Mouse (Mus musculus) macrophage (primary cell): Measurements from ENCODE around the gene Macrod1. TPM values are rescaled to one million over a fixed set of nuclear protein-coding genes. Genes with fewer than 3 reads are reported as not detected.

Experiments
- H3K27ac ChIP-seq: fragments of 350-480 bp; formaldehyde crosslinking; 2 replicates; pipeline ENCODE4 v1.9.0; 2021
- H3K36me3 ChIP-seq: fragments of 350-480 bp; formaldehyde crosslinking; 2 replicates; pipeline ENCODE4 v1.9.0; 2021; ENCODE audit errors: inconsistent target
- H3K4me3 ChIP-seq: fragments of 350-480 bp; formaldehyde crosslinking; 2 replicates; pipeline ENCODE4 v1.9.0; 2021; ENCODE audit errors: inconsistent target
- H3K79me2 ChIP-seq: fragments of 350-480 bp; formaldehyde crosslinking; 2 replicates; pipeline ENCODE4 v1.9.0; 2021; ENCODE audit errors: inconsistent target
- WGBS: methylation state at CpG from one replicate; pipeline ENCODE4 v1.1.7; 2026; ENCODE audit warnings: inconsistent platforms; ENCODE audit not compliant: missing documents; 5-methylcytosine and 5-hydroxymethylcytosine counted together
- polyA plus RNA-seq: library from polyadenylated mRNA; stranded (reverse); fragments of 250-400 nt; gene quantifications from 3 replicates; pipeline ENCODE4 v1.2.4, GENCODE M21; 2018; ENCODE audit warnings: inconsistent platforms

The Macrod1 gene
- polyA plus RNA-seq, 1 experiment from 2014 or later = 7.3 TPM

GRCm38 (mm10) chr19:7224253-7224652, 167.6 kb downstream of the Macrod1 start:
- peaks cover 14% of the 10 kb centered on the region; the same call in 1 of the 2 replicates for H3K36me3 ChIP-seq
- no peak overlapping the region for H3K4me3 ChIP-seq
- H3K79me2 ChIP-seq = no peaks in the 10 kb centered on the region
- no peak overlapping the region for H3K27ac ChIP-seq
- WGBS = 98% methylated on average over 3 of the region's 3 CpGs

GRCm38 (mm10) chr19:7225096-7225690, 168.6 kb downstream of the Macrod1 start:
- Histone ChIP-seq H3K4me3 (no peak overlapping the region), H3K27ac (no peak overlapping the region), H3K79me2 (no peaks in the 10 kb centered on the region), H3K36me3 (peaks cover 22% of the 10 kb centered on the region)
- 92% methylated on average over 9 of the region's 9 CpGs for WGBS

GRCm38 (mm10) chr19:7226511-7226914, 169.9 kb downstream of the Macrod1 start:
- H3K79me2 ChIP-seq = no peaks in the 10 kb centered on the region
- 7% methylated on average over 6 of the region's 6 CpGs for WGBS
- peak overlapping the region; percentile 39 for H3K27ac ChIP-seq
- peaks cover 30% of the 10 kb centered on the region for H3K36me3 ChIP-seq
- H3K4me3 ChIP-seq = no peak overlapping the region

GRCm38 (mm10) chr19:7234537-7235221, 178.1 kb downstream of the Macrod1 start:
- Histone ChIP-seq H3K27ac (no peak overlapping the region), H3K36me3 (peaks cover 21% of the 10 kb centered on the region), H3K79me2 (peaks cover 49% of the 10 kb centered on the region), H3K4me3 (no peak overlapping the region)
- 39% methylated on average over 8 of the region's 8 CpGs for WGBS

GRCm38 (mm10) chr19:7235461-7235860, 178.9 kb downstream of the Macrod1 start:
- Histone ChIP-seq H3K79me2 (peaks cover 57% of the 10 kb centered on the region), H3K4me3 (no peak overlapping the region), H3K36me3 (peaks cover 14% of the 10 kb centered on the region; the same call in 1 of the 2 replicates), H3K27ac (no peak overlapping the region)
- 96% methylated on average over 9 of the region's 9 CpGs for WGBS

- no peak overlapping the region for H3K4me3 ChIP-seq
- peaks cover 12% of the 10 kb centered on the region; the same call in 1 of the 2 replicates for H3K36me3 ChIP-seq
- WGBS = 94% methylated on average over 2 of the region's 2 CpGs
- peaks cover 59% of the 10 kb centered on the region for H3K79me2 ChIP-seq
- no peak overlapping the region for H3K27ac ChIP-seq
Measured at GRCm38 (mm10) chr19:7236011-7236410, 179.4 kb downstream of the Macrod1 start.

- WGBS = 93% methylated on average over 3 of the region's 4 CpGs
- H3K4me3 ChIP-seq = no peak overlapping the region
- no peak overlapping the region for H3K27ac ChIP-seq
- H3K36me3 ChIP-seq = peaks cover 8% of the 10 kb centered on the region; the same call in 1 of the 2 replicates
- peaks cover 59% of the 10 kb centered on the region for H3K79me2 ChIP-seq
Measured at GRCm38 (mm10) chr19:7236742-7237141, 180.1 kb downstream of the Macrod1 start.

- peak overlapping the region; percentile 86; the same call in 1 of the 2 replicates for H3K4me3 ChIP-seq
- WGBS = 95% methylated on average over 3 of the region's 3 CpGs
- H3K36me3 ChIP-seq = no peaks in the 10 kb centered on the region; the same call in 1 of the 2 replicates
Measured at GRCm38 (mm10) chr19:7239574-7239973, 183.0 kb downstream of the Macrod1 start.

GRCm38 (mm10) chr19:7240291-7240690, 183.7 kb downstream of the Macrod1 start:
- peaks cover 50% of the 10 kb centered on the region for H3K79me2 ChIP-seq
- H3K4me3 ChIP-seq = peak overlapping the region; percentile 86
- peak overlapping the region; percentile 76 for H3K27ac ChIP-seq
- 2% methylated on average over 13 of the region's 13 CpGs for WGBS
- no peaks in the 10 kb centered on the region; the same call in 1 of the 2 replicates for H3K36me3 ChIP-seq

More at GRCm38 (mm10) chr19:7239574-7239973, 183.0 kb downstream of the Macrod1 start:
- Histone ChIP-seq H3K27ac (no peak overlapping the region; the same call in 1 of the 2 replicates), H3K79me2 (peaks cover 51% of the 10 kb centered on the region)

- H3K36me3 ChIP-seq = no peaks in the 10 kb centered on the region; the same call in 1 of the 2 replicates
- H3K4me3 ChIP-seq = peak within 1 kb of the TSS; percentile 86
- peak within 1 kb of the TSS; percentile 76 for H3K27ac ChIP-seq
- under 1% methylated on average over 78 of the region's 80 CpGs for WGBS
- H3K79me2 ChIP-seq = peaks cover 46% of the 10 kb centered on the region
Measured at GRCm38 (mm10) chr19:7240782-7241690, 184.4 kb downstream of the Macrod1 start, which contains the start of gene Naa40. Gene Naa40, minus strand, starts transcription at chr19:7241183.

GRCm38 (mm10) chr19:7246021-7246420, 189.4 kb downstream of the Macrod1 start:
- WGBS = 93% methylated on average over 3 of the region's 3 CpGs
- Histone ChIP-seq H3K79me2 (no peaks in the 10 kb centered on the region), H3K27ac (no peak overlapping the region), H3K4me3 (no peak overlapping the region), H3K36me3 (no peaks in the 10 kb centered on the region)

Other genes with a start within 250 kb of the Macrod1 start
- 15.5 to 39.8 TPM (median 30.3 TPM) in 3 replicates for gene Rps6ka4, start 216.2 kb upstream of the Macrod1 start, polyA plus RNA-seq
- 16.2 to 28.6 TPM (median 21.1 TPM) in 3 replicates for gene Ccdc88b, start 198.6 kb upstream of the Macrod1 start, polyA plus RNA-seq
- 70.0 to 96.1 TPM (median 81.1 TPM) in 3 replicates for gene Trmt112, start 147.1 kb upstream of the Macrod1 start, polyA plus RNA-seq
- gene Prdx5, start 146.7 kb upstream of the Macrod1 start, polyA plus RNA-seq = 147 to 393 TPM (median 352 TPM) in 3 replicates
- 11.0 to 32.7 TPM (median 31.3 TPM) in 3 replicates for gene Esrra, start 135.0 kb upstream of the Macrod1 start, polyA plus RNA-seq
- not detected in 3 replicates for gene Catsperz, start 131.4 kb upstream of the Macrod1 start, polyA plus RNA-seq
- gene Kcnk4, start 122.3 kb upstream of the Macrod1 start, polyA plus RNA-seq = not detected in 3 replicates
- gene Bad, start 114.9 kb upstream of the Macrod1 start, polyA plus RNA-seq = 40.5 to 63.3 TPM (median 50.1 TPM) in 3 replicates
- gene Gpr137, start 114.3 kb upstream of the Macrod1 start, polyA plus RNA-seq = 15.6 to 35.9 TPM (median 30.6 TPM) in 3 replicates
- 51.9 to 204 TPM (median 81.4 TPM) in 3 replicates for gene Ppp1r14b, start 81.8 kb upstream of the Macrod1 start, polyA plus RNA-seq
- gene Plcb3, start 80.3 kb upstream of the Macrod1 start, polyA plus RNA-seq = 15.2 to 25.2 TPM (median 24.8 TPM) in 3 replicates
- 146 to 269 TPM (median 153 TPM) in 3 replicates for gene Fkbp2, start 76.3 kb upstream of the Macrod1 start, polyA plus RNA-seq
- gene Vegfb, start 69.2 kb upstream of the Macrod1 start, polyA plus RNA-seq = 34.5 to 91.1 TPM (median 72.1 TPM) in 3 replicates
- 18.1 to 21.0 TPM (median 19.3 TPM) in 3 replicates for gene Dnajc4, start 64.2 kb upstream of the Macrod1 start, polyA plus RNA-seq
- 4.5 to 6.6 TPM (median 5.3 TPM) in 3 replicates for gene Nudt22, start 60.7 kb upstream of the Macrod1 start, polyA plus RNA-seq
- 0.55 to 0.80 TPM (median 0.66 TPM) in 3 replicates for gene Trpt1, start 60.7 kb upstream of the Macrod1 start, polyA plus RNA-seq
- 194 to 236 TPM (median 225 TPM) in 3 replicates for gene Fermt3, start 37.3 kb upstream of the Macrod1 start, polyA plus RNA-seq
- 53.3 to 149 TPM (median 126 TPM) in 3 replicates for gene Stip1, start 16.8 kb upstream of the Macrod1 start, polyA plus RNA-seq
- not detected in 3 replicates for gene Flrt1, start 48.9 kb downstream of the Macrod1 start, polyA plus RNA-seq
- 63.3 to 78.4 TPM (median 68.3 TPM) in 3 replicates for gene Otub1, start 149.5 kb downstream of the Macrod1 start, polyA plus RNA-seq
- gene Cox8a, start 160.8 kb downstream of the Macrod1 start, polyA plus RNA-seq = 220 to 440 TPM (median 391 TPM) in 3 replicates
- 17.5 to 29.1 TPM (median 25.8 TPM) in 3 replicates for gene Naa40, start 184.4 kb downstream of the Macrod1 start, polyA plus RNA-seq
- 0.52 to 0.81 TPM (median 0.66 TPM) in 3 replicates for gene Rcor2, start 210.5 kb downstream of the Macrod1 start, polyA plus RNA-seq